Mouse (Mus musculus) c-Kit-positive CD71-positive TER-119-positive erythroid progenitor cells, embryonic 14.5 days (primary cell): ENCODE results near the gene Skap2.

ENCODE experiments used
- DNase-seq: peaks from one replicate; pipeline ENCODE4 v3.0.0-alpha.2; 2013; ENCODE audit warnings: low spot score

The Skap2 gene

DNA sequence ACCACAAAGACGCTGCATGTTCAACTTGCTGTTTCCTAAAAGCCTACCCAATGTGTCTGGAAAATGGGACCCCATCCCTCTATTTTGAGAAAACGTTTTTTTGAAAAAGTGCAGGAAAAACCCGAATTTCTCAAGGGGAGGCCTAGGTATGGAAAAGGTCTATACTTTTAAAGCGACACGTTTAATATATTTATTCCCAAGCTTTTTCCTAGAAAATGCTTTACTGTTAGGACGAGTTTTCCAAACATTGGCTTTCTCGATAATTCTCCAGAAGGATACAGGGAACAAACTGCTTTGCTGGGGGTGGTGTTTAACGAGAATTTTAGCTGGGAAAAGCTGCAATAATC lies 6.8 kb downstream of the Skap2 start:
- DNase-seq: no peak

GRCm38 (mm10) chr6:52004995-52005394 lies 7.4 kb downstream of the Skap2 start:
- DNase-seq: no peak

DNA sequence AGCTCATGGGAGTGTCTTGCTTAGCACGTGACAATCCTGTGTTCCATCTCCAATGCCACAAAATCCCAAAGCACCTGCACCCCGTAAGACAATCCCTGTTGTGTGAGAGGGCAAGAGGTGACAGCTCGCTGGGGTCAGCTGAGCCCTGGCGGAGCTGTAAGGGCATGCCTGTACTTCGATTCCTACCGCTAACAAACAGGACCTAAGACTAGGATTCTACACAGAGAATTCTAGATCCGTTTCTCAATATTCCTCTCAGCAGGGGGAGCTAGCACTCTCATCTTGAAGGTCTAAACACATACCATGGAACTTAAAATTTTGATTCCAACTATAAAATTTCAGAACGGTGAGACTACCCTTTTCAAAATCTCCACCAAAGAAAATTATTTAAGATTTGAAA lies 9.7 kb downstream of the Skap2 start:
- DNase-seq: no peak

- no peak for DNase-seq
Measured at GRCm38 (mm10) chr6:51999157-51999478, 13.2 kb downstream of the Skap2 start.

DNA sequence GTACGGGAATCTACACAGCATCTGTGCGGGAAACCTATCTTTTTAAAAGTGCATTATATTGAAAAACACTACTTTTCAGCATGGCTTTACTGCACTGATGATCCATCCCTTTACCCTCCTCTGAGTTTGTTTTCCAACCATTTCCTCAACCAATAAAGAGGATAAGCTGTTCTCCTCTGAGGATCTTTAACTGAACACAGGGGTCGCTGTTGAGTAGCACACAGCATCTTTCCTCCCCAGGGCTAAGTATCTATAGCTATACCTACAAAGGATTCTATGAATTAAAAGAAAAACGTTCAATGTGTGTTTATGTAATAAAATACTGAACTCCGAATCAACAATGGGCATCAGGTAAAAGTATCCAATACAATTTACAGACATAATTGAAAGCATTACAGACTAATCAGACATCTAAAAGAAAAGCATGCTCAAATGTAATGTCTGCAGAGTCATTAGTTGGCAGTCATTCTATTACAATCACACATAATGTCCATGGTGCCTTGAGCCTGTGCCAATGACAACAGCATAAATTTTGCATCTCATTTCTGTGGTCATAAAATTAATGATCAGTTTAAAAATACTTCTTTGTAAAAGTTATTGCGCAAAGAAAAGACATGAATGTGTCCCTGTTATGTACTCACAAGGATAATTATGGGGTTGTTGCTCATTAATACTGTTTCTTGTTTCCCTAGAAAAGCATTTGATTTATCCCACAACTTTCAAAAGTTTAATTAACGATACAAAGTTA lies 13.8 kb downstream of the Skap2 start:
- DNase-seq: peak; percentile 19

DNA sequence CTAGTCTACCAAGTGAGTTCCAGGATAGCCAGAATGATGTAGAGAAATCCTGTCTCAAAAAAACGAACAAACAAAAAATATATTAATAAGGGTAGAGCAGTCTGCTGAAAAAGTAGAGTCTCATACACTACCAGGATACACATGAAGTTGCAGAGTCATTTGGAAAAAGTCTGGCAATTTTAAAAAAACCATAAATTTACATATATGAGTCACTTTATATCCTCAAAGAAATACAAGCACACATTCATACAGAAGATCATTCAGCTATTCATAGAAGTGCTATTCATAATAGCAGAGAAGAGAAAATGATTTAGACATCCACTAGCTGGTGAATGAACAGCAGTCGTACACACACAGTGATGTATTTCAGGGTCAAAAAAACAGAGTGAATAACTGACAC lies 24.4 kb downstream of the Skap2 start:
- DNase-seq: no peak

DNA sequence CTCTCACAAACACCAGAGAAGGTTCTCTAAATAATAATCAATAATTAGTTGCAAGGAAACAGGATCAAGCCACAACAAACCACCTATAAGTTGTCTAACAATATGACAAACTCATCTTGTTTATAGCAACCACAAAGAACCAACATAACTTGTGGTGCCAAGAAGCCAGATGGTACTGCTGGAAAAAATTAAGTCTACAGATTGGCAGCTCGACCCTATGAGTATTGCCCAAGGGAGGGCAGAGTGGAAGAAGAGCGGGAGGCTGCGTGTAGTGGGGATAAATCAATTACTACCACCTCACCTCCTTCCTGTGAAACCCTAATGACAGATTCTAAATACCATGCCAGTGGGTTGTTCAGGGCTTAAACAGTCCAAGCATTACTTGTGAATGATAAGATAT lies 34.7 kb downstream of the Skap2 start:
- DNase-seq: no peak

DNA sequence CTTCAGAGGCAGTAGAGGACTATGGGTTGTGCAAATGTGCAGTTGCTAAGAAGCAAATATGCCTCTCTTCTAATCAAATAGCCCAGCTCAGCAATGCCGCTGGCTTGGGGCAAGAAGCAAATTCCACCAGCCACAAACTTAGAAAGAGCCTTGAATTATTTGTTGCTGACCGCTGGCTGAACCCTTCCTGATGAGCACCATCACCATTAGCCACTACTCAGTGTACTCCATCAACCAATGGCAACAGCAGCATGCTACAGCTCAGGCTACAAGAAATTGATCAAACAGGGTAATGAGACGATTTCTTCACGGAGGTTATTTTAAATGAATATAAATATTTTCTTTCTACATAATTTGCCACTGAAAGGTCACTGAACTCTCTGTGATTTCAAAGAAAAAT lies 36.6 kb downstream of the Skap2 start:
- DNase-seq: no peak

GRCm38 (mm10) chr6:51958992-51959391 lies 53.4 kb downstream of the Skap2 start:
- no peak for DNase-seq

DNA sequence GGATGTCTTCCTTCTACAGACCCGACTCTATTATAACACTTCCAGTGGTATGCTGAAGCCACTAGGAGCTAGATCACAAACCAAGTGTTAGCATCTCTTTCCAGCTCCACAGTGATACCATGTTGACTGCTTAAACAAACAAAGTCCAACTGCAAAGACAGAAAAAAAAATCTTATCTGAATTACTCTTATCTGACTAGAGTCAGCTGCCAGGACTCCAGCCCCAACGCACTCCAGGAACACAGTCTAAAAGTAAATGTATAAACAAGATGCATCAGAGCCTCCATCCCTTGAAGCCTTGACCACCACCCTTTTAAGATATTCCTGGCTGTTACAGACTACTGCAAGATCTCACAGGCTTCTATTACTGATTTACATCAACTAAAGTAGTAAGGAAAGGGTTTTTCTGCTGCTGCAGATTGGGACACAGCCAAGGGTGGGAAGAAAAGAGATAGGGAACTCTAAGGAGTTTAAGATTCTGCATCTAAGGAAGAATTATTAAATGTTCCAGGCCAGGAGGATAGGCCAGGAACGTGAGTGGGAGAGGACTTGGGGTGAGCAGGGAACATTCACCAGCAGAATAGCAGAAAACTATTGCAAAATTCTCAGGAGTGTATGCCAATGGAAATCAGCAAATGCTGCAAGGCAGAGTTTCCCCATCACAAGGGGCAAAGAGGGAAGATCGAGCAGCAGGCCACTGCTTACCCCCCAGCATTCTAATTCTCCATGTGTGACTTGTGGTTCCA lies 56.1 kb downstream of the Skap2 start:
- no peak for DNase-seq

- DNase-seq: no peak
Measured at GRCm38 (mm10) chr6:51947661-51948060, 64.7 kb downstream of the Skap2 start.

DNA sequence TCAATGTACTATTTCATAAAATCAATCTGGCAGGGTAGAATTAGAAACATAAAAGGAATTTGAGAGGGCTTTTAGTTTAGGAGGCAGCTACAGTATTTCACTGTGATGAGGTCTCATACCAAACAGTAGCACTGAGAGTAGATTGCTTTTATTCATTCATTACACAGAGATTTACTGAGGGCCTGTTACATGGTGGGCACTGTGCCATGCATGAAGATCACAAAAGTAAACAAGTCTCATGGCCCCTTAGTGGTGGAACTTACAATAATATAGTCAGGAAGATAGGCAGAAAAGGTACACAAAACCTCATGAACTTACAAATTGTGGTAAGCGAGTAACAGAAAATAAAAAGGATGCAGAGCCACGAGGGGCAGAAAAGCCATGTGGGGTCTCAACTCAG lies 67.4 kb downstream of the Skap2 start:
- DNase-seq: no peak

- no peak for DNase-seq
Measured at GRCm38 (mm10) chr6:51933998-51934397, 78.4 kb downstream of the Skap2 start.

DNA sequence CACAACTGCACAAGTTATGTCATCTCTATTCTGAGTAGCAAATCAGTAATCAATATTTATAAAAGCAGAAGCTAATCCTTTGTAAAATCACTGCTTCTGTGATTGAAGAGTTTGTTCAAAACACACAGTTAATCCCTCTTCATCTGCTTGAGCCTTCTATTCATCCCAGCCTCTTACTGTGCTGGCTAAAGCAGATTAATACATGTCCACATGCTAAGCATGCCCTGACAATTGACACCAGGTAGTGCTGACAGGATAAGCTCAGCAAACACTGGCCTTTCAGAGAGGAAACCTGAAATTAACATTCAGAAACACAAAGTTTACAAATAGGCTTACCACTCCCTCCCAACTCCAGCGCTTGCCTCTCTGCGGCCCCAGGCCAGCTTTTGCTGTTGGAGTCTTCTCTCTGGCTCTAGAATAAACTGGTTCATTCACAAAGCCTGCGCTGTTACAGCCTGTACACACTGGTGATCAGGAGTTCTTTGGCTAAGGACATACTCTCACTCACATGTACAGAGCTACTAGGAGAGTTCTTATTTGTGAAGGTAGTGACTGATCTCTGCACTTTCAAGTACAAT lies 79.2 kb downstream of the Skap2 start:
- no peak for DNase-seq

- no peak for DNase-seq
Measured at GRCm38 (mm10) chr6:51927101-51927500, 85.2 kb downstream of the Skap2 start.

DNA sequence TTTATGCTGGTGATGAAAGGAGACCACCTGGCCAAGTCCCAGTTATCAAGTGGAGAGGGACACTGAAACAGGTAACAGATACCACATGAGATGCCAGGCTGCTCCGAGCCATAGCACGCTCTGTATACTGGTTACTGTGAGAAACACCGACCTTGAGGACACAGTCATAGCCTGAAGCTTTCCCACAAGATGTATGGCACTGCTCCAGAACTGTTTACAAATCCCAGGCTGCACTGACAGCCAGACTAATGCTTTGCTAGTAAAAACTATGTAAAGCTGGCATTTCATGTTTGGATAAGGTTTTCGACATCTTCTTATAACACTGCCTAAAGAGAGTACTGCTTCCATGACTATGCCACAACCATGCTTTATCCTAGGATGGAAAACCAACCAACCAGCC lies 90.5 kb downstream of the Skap2 start:
- DNase-seq: no peak

- no peak for DNase-seq
Measured at GRCm38 (mm10) chr6:51908495-51908894, 103.9 kb downstream of the Skap2 start.

GRCm38 (mm10) chr6:51905659-51906058 lies 106.7 kb downstream of the Skap2 start:
- no peak for DNase-seq

- DNase-seq: no peak
Measured at GRCm38 (mm10) chr6:51901544-51901943, 110.8 kb downstream of the Skap2 start.

DNA sequence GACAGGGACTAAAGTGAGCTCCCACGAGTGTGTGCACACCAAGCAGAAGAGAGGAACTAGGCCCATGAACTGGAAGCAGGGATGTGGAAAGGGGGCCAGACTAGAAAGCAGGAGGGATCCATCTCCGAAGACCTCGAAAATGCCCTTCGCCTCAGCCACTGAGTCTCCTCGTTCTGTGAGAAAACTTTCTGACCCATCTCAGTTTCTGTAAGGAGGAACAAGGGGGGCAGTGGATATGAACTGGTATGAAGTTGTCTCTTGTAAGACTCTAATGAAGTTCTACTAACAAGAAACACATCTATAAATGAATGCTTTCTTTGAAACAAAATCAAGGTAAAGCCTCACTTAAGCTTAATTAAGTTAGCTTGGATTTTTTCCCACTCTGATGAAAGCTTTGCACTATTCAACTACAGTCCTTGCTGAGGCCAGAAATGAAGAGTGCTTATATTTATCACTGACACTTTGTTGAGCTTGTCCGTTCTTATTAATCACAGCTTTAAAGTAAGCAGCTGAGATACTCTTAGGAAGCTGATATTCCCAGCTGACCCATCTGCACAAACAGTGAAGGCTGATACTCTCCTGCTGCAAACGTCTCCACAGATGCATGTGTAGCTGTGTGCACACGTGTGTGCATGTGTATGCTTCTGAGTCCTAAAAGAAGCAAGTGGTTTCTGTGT lies 113.9 kb downstream of the Skap2 start:
- no peak for DNase-seq

- DNase-seq: no peak
Measured at GRCm38 (mm10) chr6:51895753-51896152, 116.6 kb downstream of the Skap2 start.

DNA sequence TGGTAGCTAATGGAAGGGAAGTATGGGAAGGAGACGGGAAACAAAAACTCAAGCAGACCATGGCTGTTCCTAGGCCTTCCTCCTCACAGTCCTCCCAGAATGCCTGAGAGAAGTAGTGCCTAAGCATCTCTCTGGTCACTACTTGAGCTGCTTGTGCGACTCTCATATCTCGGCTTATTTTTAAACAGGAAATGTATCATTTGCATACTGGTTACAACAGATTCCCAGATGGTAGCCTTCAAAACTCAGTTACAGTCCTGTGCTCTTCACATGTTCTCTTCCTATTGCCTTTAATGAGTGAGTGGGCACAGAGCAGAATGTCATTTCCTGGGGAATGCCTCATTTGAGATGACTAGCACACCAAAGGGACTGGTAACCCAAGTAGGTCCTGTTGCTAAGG lies 117.6 kb downstream of the Skap2 start:
- no peak for DNase-seq

- DNase-seq: no peak
Measured at GRCm38 (mm10) chr6:51890356-51890755, 122.0 kb downstream of the Skap2 start.
